Mouse (Mus musculus) liver, postnatal 0 days (tissue): Measurements from ENCODE around the gene Meis2.

ENCODE experiments used
- CTCF ChIP-seq: sonication (generic); IDR thresholded peaks from 2 replicates; pipeline ENCODE4 v1.5.1; 2016; ENCODE audit warnings: antibody characterized with exemption, low read depth
- EP300 ChIP-seq: IDR thresholded peaks from 2 replicates; pipeline ENCODE4 v1.6.1; 2016; ENCODE audit warnings: antibody characterized with exemption, low read depth, mild to moderate bottlenecking

DNA sequence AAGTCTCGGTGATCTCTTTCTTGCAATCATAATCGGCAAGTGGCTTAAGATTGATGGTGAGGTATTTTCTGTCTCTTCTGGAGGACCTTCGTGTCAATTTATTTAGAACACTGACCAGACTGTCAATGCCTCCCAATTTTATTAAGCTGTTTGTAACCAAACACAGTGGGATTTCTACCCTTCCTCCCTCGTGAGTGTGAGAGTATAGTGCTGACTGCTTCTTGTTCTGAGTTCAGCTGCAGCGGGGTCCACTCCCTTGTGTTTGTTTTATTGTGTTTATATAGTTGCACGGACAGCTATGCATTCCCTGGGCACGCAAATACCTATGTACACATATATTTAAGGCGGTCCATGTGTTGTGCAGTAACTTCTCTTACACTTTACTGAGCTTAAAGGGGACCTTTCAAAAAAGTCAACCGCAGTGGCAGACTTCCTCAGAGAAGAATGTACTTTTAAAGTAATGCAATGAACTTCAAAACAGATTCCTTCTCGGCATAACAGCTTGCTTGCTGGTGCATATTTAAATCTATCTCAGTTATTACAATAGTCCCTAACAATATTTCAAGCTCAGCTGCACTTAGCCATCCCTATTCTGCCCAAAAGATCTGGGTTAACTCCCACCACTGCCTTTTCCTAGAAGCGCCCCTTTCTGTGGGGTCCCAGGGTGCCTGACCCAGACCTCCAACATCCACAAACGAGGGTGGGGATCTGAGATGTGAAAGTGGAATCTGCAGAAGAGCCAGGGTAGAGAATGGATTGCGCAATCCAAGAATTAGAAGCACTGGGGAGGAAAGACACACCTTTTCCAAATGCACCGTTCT lies 211.4 kb downstream of the Meis2 start:
- TF ChIP-seq EP300 (no peak), CTCF (no peak)
